Mouse (Mus musculus): ENCODE results near the gene Galnt6. TPM values are rescaled to one million over a fixed set of nuclear protein-coding genes. Genes with fewer than 3 reads are reported as not detected.
A peak's percentile ranks its signal among the peaks of the same experiment; 100 is the strongest.

Galnt6 gene
- total RNA-seq, 2 experiments from 2014 or later: 4.2 to 9.6 TPM

GRCm38 (mm10) chr15:100665411-100666218, 63.6 kb downstream of the Galnt6 start:
- ATAC-seq (ENCODE audit: poor library complexity, severe bottlenecking): no peak

GRCm38 (mm10) chr15:100664813-100665274, 64.3 kb downstream of the Galnt6 start:
- ATAC-seq (ENCODE audit: poor library complexity, severe bottlenecking): peak; percentile 69

- ATAC-seq (ENCODE audit: poor library complexity, severe bottlenecking): no peak
These were observed 68.4 kb downstream of the Galnt6 start for GRCm38 (mm10) chr15:100660805-100661204.

- ATAC-seq (ENCODE audit: poor library complexity, severe bottlenecking): no peak
These were observed 68.9 kb downstream of the Galnt6 start for GRCm38 (mm10) chr15:100660306-100660705.

- no peak for ATAC-seq (ENCODE audit: poor library complexity, severe bottlenecking)
These were observed 74.0 kb downstream of the Galnt6 start for GRCm38 (mm10) chr15:100655201-100655600.

- no peak for ATAC-seq (ENCODE audit: poor library complexity, severe bottlenecking)
These were observed 74.9 kb downstream of the Galnt6 start for GRCm38 (mm10) chr15:100654271-100654670.

- ATAC-seq (ENCODE audit: poor library complexity, severe bottlenecking): no peak
These were observed 77.6 kb downstream of the Galnt6 start for GRCm38 (mm10) chr15:100651610-100652009.

- ATAC-seq (ENCODE audit: poor library complexity, severe bottlenecking): no peak
These were observed 79.1 kb downstream of the Galnt6 start for GRCm38 (mm10) chr15:100650111-100650510.

GRCm38 (mm10) chr15:100646161-100646560, 83.0 kb downstream of the Galnt6 start:
- no peak for ATAC-seq (ENCODE audit: poor library complexity, severe bottlenecking)

- no peak for ATAC-seq (ENCODE audit: poor library complexity, severe bottlenecking)
These were observed 86.7 kb downstream of the Galnt6 start for GRCm38 (mm10) chr15:100642451-100642850.

Other genes with a start within 250 kb of the Galnt6 start
- 0.65 and 1.2 TPM in 2 replicates for gene Csrnp2, start 233.9 kb downstream of the Galnt6 start, total RNA-seq (2015)
- 0.70 and 0.81 TPM in 2 replicates for gene Csrnp2, start 233.9 kb downstream of the Galnt6 start, total RNA-seq (2017)
- gene Tfcp2, start 177.4 kb downstream of the Galnt6 start, total RNA-seq (2015): 1.2 and 2.0 TPM in 2 replicates
- 3.8 and 4.0 TPM in 2 replicates for gene Tfcp2, start 177.4 kb downstream of the Galnt6 start, total RNA-seq (2017)
- gene Pou6f1, start 129.4 kb downstream of the Galnt6 start, total RNA-seq (2015): 1.0 and 1.1 TPM in 2 replicates
- 0.37 and 0.73 TPM in 2 replicates for gene Pou6f1, start 129.4 kb downstream of the Galnt6 start, total RNA-seq (2017)
- gene Dazap2, start 114.0 kb downstream of the Galnt6 start, total RNA-seq (2015): 576 and 578 TPM in 2 replicates
- gene Dazap2, start 114.0 kb downstream of the Galnt6 start, total RNA-seq (2017): 242 and 284 TPM in 2 replicates
- 1.1 and 3.2 TPM in 2 replicates for gene Smagp, start 92.4 kb downstream of the Galnt6 start, total RNA-seq (2015)
- 0.51 and 4.5 TPM in 2 replicates for gene Smagp, start 92.4 kb downstream of the Galnt6 start, total RNA-seq (2017)
- gene Bin2, start 59.8 kb downstream of the Galnt6 start, total RNA-seq (2015): 309 and 324 TPM in 2 replicates
- gene Bin2, start 59.8 kb downstream of the Galnt6 start, total RNA-seq (2017): 275 and 304 TPM in 2 replicates
- gene Cela1, start 41.5 kb downstream of the Galnt6 start, total RNA-seq (2015): 3.5 and 6.2 TPM in 2 replicates
- gene Cela1, start 41.5 kb downstream of the Galnt6 start, total RNA-seq (2017): 1.8 and 4.2 TPM in 2 replicates
- gene Slc4a8, start 32.4 kb upstream of the Galnt6 start, total RNA-seq (2015): 0.16 and 4.0 TPM in 2 replicates
- 1.8 and 2.3 TPM in 2 replicates for gene Slc4a8, start 32.4 kb upstream of the Galnt6 start, total RNA-seq (2017)
- gene Scn8a, start 140.5 kb upstream of the Galnt6 start, total RNA-seq (2015): not detected in 2 replicates
- under 0.01 TPM in 1 of 2 replicates, not detected in the other for gene Scn8a, start 140.5 kb upstream of the Galnt6 start, total RNA-seq (2017)

Measured in megakaryocyte, adult 5-6 weeks (primary cell).